Comparison of ENCODE assay signal across 10 mouse cellular contexts in genomic region chr4:68022891-68023303, GRCm38 (mm10).
A peak's percentile ranks its signal among the peaks of the same experiment; 100 is the strongest.
DNase-seq lines count a peak whose midpoint lies in the region; ATAC-seq and TF ChIP-seq lines count a peak whose summit lies in the region.
"Had no signal": no experiment of that assay in that cellular context is flagged by ENCODE, and none has a peak within 500 bp of the region (broad histone marks: within the 10 kb centered on the region; RNA-seq: fewer than 3 reads in every experiment).

No protein-coding gene starts in this region.

- H3K27me3 ChIP-seq in heart, adult 2 months (ENCODE audit: control insufficient read depth, insufficient read depth, low read length): no peaks in the 10 kb centered on the region
- H3K27me3 ChIP-seq in forebrain, embryonic 16.5 days (replicated peaks; ENCODE audit: control insufficient read depth, insufficient read depth, low read length): no peaks in the 10 kb centered on the region
- no peaks in the 10 kb centered on the region for H3K27me3 ChIP-seq in kidney, embryonic 16.5 days (ENCODE audit: insufficient read depth, low read length)
- no peaks in the 10 kb centered on the region for H3K27me3 ChIP-seq in limb, embryonic 13.5 days
- H3K27me3 ChIP-seq: heart, embryonic 15.5 days; stomach, embryonic 15.5 days had no signal

- WGBS in heart, adult 2 months: 7% methylated on average over 2 of the region's 2 CpGs
- 15% methylated on average over 2 of the region's 2 CpGs for WGBS in forebrain, embryonic 16.5 days
- WGBS in kidney, embryonic 16.5 days: 5% methylated on average over 2 of the region's 2 CpGs
- WGBS in limb, embryonic 13.5 days: 19% methylated on average over 2 of the region's 2 CpGs

- no peaks in the 10 kb centered on the region for H3K79me2 ChIP-seq in heart, adult 2 months (replicated peaks; ENCODE audit: control insufficient read depth, insufficient read depth, low read length)

- H3K4me3 ChIP-seq in heart, adult 2 months: no peak overlapping the region
- no peak overlapping the region for H3K4me3 ChIP-seq in forebrain, embryonic 16.5 days (replicated peaks; ENCODE audit: low read length)
- H3K4me3 ChIP-seq in kidney, embryonic 16.5 days (ENCODE audit: low read length): no peak overlapping the region
- H3K4me3 ChIP-seq in limb, embryonic 13.5 days: no peak overlapping the region
- H3K4me3 ChIP-seq: heart, embryonic 15.5 days; stomach, embryonic 15.5 days had no signal

- no peaks in the 10 kb centered on the region for H3K36me3 ChIP-seq in heart, adult 2 months (ENCODE audit: control insufficient read depth, insufficient read depth, low read length)
- no peaks in the 10 kb centered on the region for H3K36me3 ChIP-seq in forebrain, embryonic 16.5 days (ENCODE audit: control insufficient read depth, insufficient read depth)
- no peaks in the 10 kb centered on the region for H3K36me3 ChIP-seq in kidney, embryonic 16.5 days (ENCODE audit: insufficient read depth, low read length)
- no peaks in the 10 kb centered on the region for H3K36me3 ChIP-seq in limb, embryonic 13.5 days
- H3K36me3 ChIP-seq: heart, embryonic 15.5 days; stomach, embryonic 15.5 days had no signal

- no peak for TF ChIP-seq EP300 in heart, adult 2 months (IDR thresholded peaks at IDR 0.05; ENCODE audit: insufficient read depth, low read depth, low read length)

- TF ChIP-seq POLR2A in heart, adult 2 months (IDR thresholded peaks at IDR 0.05; ENCODE audit: insufficient read depth, low read depth, low read length): no peak

- DNase-seq in heart, adult 2 months: no peak
- no peak for DNase-seq in heart, adult 9 months (ENCODE audit: low spot score in 2 of 2)
- peak; percentile 72 for DNase-seq in cerebellum, adult 11-12 months
- DNase-seq in retina, adult 2 months (ENCODE audit: low read depth, low spot score): peak; percentile 22
- no peak for DNase-seq in urinary bladder, postnatal 4 days (ENCODE audit: low spot score in 2 of 2)

- no peaks in the 10 kb centered on the region for H3K4me1 ChIP-seq in heart, adult 2 months (ENCODE audit: control insufficient read depth, insufficient read depth, low read length)
- 0 out of 2 replicates have a peak, but pooled peaks cover 3% of the 10 kb centered on the region for H3K4me1 ChIP-seq in forebrain, embryonic 16.5 days (replicated peaks; ENCODE audit: control insufficient read depth, insufficient read depth, low read length)
- no peaks in the 10 kb centered on the region for H3K4me1 ChIP-seq in kidney, embryonic 16.5 days (ENCODE audit: insufficient read depth, low read length)
- no peaks in the 10 kb centered on the region for H3K4me1 ChIP-seq in limb, embryonic 13.5 days
- H3K4me1 ChIP-seq: heart, embryonic 15.5 days; stomach, embryonic 15.5 days had no signal

- no peak overlapping the region for H3K9ac ChIP-seq in heart, adult 2 months (ENCODE audit: low read depth, low read length)
- no peak overlapping the region for H3K9ac ChIP-seq in forebrain, embryonic 16.5 days (replicated peaks; ENCODE audit: low read depth, low read length)
- no peak overlapping the region for H3K9ac ChIP-seq in kidney, embryonic 16.5 days (replicated peaks; ENCODE audit: low read length)
- H3K9ac ChIP-seq in limb, embryonic 13.5 days: no peak overlapping the region
- H3K9ac ChIP-seq: heart, embryonic 15.5 days; stomach, embryonic 15.5 days had no signal

- ATAC-seq in forebrain, embryonic 16.5 days: peak; percentile 93
- peak; percentile 85 for ATAC-seq in kidney, embryonic 16.5 days (ENCODE audit: low FRiP score, low TSS enrichment)
- peak; percentile 44; the same call in 1 of the 2 replicates for ATAC-seq in limb, embryonic 13.5 days (ENCODE audit: low FRiP score, low read depth)

- peak overlapping the region; percentile 16; the same call in 1 of the 2 replicates for H3K4me2 ChIP-seq in forebrain, embryonic 16.5 days (ENCODE audit: low read length)
- H3K4me2 ChIP-seq in kidney, embryonic 16.5 days (replicated peaks; ENCODE audit: low read depth, low read length): 0 out of 2 replicates have a peak overlapping the region, but pooled peaks have one; percentile 2
- H3K4me2 ChIP-seq in limb, embryonic 13.5 days (replicated peaks): no peak overlapping the region
- H3K4me2 ChIP-seq: heart, embryonic 15.5 days; stomach, embryonic 15.5 days had no signal

- no peak overlapping the region for H3K27ac ChIP-seq in heart, adult 2 months
- no peak overlapping the region for H3K27ac ChIP-seq in forebrain, embryonic 16.5 days (ENCODE audit: low read length)
- no peak overlapping the region for H3K27ac ChIP-seq in kidney, embryonic 16.5 days (ENCODE audit: low read length)
- H3K27ac ChIP-seq in limb, embryonic 13.5 days: no peak overlapping the region
- H3K27ac ChIP-seq: heart, embryonic 15.5 days; stomach, embryonic 15.5 days had no signal

- no peaks in the 10 kb centered on the region for H3K9me3 ChIP-seq in forebrain, embryonic 16.5 days (ENCODE audit: control insufficient read depth, low read length)
- H3K9me3 ChIP-seq in kidney, embryonic 16.5 days (ENCODE audit: low read length): no peaks in the 10 kb centered on the region
- H3K9me3 ChIP-seq in limb, embryonic 13.5 days: no peaks in the 10 kb centered on the region
- H3K9me3 ChIP-seq: heart, embryonic 15.5 days; stomach, embryonic 15.5 days had no signal

- intact Hi-C loops in heart, adult 2 months (cut with DNase I): loop anchor here (5.0 kb wide), 1 partner anchor 824 kb away; no protein-coding TSS in a partner anchor

- peak; percentile 48 for TF ChIP-seq CTCF in heart, adult 2 months (IDR thresholded peaks at IDR 0.05)

Comparison
In these comparisons a context has a peak if more than half of its experiments do, and no peak if none do; other contexts are left out.
1. DNase-seq: peak in cerebellum, adult 11-12 months (single experiment) and retina, adult 2 months (single experiment); none in heart, adult 2 months (0 of 2), heart, adult 9 months (0 of 2) and urinary bladder, postnatal 4 days (0 of 2).
2. Peak in every context shown above with its lines, with median percentiles within 50 percentile points of each other: ATAC-seq.